Mouse (Mus musculus) monocyte, adult 59 days (primary cell): ENCODE measurements around the gene Sart1. TPM values are rescaled to one million over a fixed set of nuclear protein-coding genes. Genes with fewer than 3 reads are reported as not detected.

Source experiments
- total RNA-seq, 2 experiments: library from RNA; stranded (reverse); gene quantifications; one replicate each; pipeline ENCODE4 v1.2.4; 2023

Sart1 gene
- total RNA-seq: 100 to 1,000 TPM; 129 to 130 TPM

GRCm38 (mm10) chr19:5388588-5389242 lies at the start of gene Sart1:
TSS of gene Sart1 (minus strand) at chr19:5388703.

GRCm38 (mm10) chr19:5424782-5425741 lies 36.6 kb upstream of the Sart1 start, which contains the start of the genes Drap1 and AI837181:
TSS of gene Drap1 (minus strand) at chr19:5424979.
TSS of gene AI837181 (plus strand) at chr19:5425144.

GRCm38 (mm10) chr19:5402293-5402692 lies 13.8 kb upstream of the Sart1 start, which contains the start of gene Tsga10ip:
TSS of gene Tsga10ip (minus strand) at chr19:5402526.

GRCm38 (mm10) chr19:5367053-5367359 lies 21.5 kb downstream of the Sart1 start, which contains the start of gene Banf1:
TSS of gene Banf1 (minus strand) at chr19:5367168.

GRCm38 (mm10) chr19:5366175-5367052 lies 22.1 kb downstream of the Sart1 start, which contains the start of gene Eif1ad:
TSS of gene Eif1ad (plus strand) at chr19:5366741.

GRCm38 (mm10) chr19:5349502-5349873 lies 39.0 kb downstream of the Sart1 start, which contains the start of gene Cst6:
TSS of gene Cst6 (minus strand) at chr19:5349574.

GRCm38 (mm10) chr19:5335441-5335840 lies 53.1 kb downstream of the Sart1 start, which contains the start of gene Catsper1:
TSS of gene Catsper1 (plus strand) at chr19:5335741.

Other genes starting within 250 kb of the Sart1 start
- gene Pacs1, start 115.6 kb downstream of the Sart1 start, total RNA-seq: 10 to 100 TPM; 53.1 to 60.2 TPM
- gene Sf3b2, start 93.2 kb downstream of the Sart1 start, total RNA-seq: 100 to 1,000 TPM; 156 to 186 TPM
- gene Gal3st3, start 90.4 kb downstream of the Sart1 start, total RNA-seq: not detected
- gene Catsper1, start 53.0 kb downstream of the Sart1 start, total RNA-seq: not detected
- not detected for gene Cst6, start 39.1 kb downstream of the Sart1 start, total RNA-seq
- gene Eif1ad, start 22.0 kb downstream of the Sart1 start, total RNA-seq: 10 to 100 TPM; 17.1 to 24.3 TPM
- 10 to 100 TPM; 59.5 to 66.0 TPM for gene Banf1, start 21.5 kb downstream of the Sart1 start, total RNA-seq
- not detected for gene Tsga10ip, start 13.8 kb upstream of the Sart1 start, total RNA-seq
- gene Drap1, start 36.3 kb upstream of the Sart1 start, total RNA-seq: 100 to 1,000 TPM; 165 to 176 TPM
- gene AI837181, start 36.4 kb upstream of the Sart1 start, total RNA-seq: 10 to 100 TPM; 46.9 to 52.7 TPM
- 1 to 10 TPM; 2.0 to 3.2 TPM for gene Fosl1, start 58.8 kb upstream of the Sart1 start, total RNA-seq
- gene Ccdc85b, start 69.2 kb upstream of the Sart1 start, total RNA-seq: 1 to 10 TPM; 3.7 to 4.6 TPM
- 10 to 100 TPM; 80.6 to 81.0 TPM for gene Fibp, start 71.9 kb upstream of the Sart1 start, total RNA-seq
- gene Ctsw, start 79.8 kb upstream of the Sart1 start, total RNA-seq: under 1 TPM; 0.46 to 0.73 TPM
- 1 to 10 TPM; 5.1 to 6.7 TPM for gene Efemp2, start 85.3 kb upstream of the Sart1 start, total RNA-seq
- 10 to 100 TPM; 16.7 to 17.4 TPM for gene Mus81, start 99.7 kb upstream of the Sart1 start, total RNA-seq
- gene Cfl1, start 101.8 kb upstream of the Sart1 start, total RNA-seq: 1,000 to 10,000 TPM; 1,345 to 1,440 TPM
- gene 1700020D05Rik, start 115.1 kb upstream of the Sart1 start, total RNA-seq: 1 to 10 TPM; 1.3 to 1.4 TPM
- gene Snx32, start 121.8 kb upstream of the Sart1 start, total RNA-seq: 1 to 10 TPM; 2.0 to 4.9 TPM
- gene Ovol1, start 171.9 kb upstream of the Sart1 start, total RNA-seq: not detected
- 10 to 100 TPM; 35.2 to 39.9 TPM for gene Ap5b1, start 179.3 kb upstream of the Sart1 start, total RNA-seq
- gene Rnaseh2c, start 213.2 kb upstream of the Sart1 start, total RNA-seq: 10 to 100 TPM; 64.5 to 74.1 TPM
- 10 to 100 TPM; 87.2 to 88.5 TPM for gene Kat5, start 221.5 kb upstream of the Sart1 start, total RNA-seq
- gene Rela, start 248.8 kb upstream of the Sart1 start, total RNA-seq: 100 to 1,000 TPM; 150 to 154 TPM